Mouse (Mus musculus) olfactory bulb, adult 2 months (tissue): Measurements from ENCODE around the gene Atl2.

Experiments used
- CTCF ChIP-seq: fragments of 200-500 bp; IDR thresholded peaks from 2 replicates; pipeline ENCODE4 v1.5.1; 2012; ENCODE audit warnings: low read depth, mild to moderate bottlenecking, low read length, moderate library complexity; ENCODE audit not compliant: insufficient read depth
- POLR2A ChIP-seq: fragments of 200-500 bp; IDR thresholded peaks from 2 replicates; pipeline ENCODE4 v1.6.1; 2012; ENCODE audit warnings: mild to moderate bottlenecking, low read depth, low read length, moderate library complexity; ENCODE audit not compliant: insufficient read depth

DNA sequence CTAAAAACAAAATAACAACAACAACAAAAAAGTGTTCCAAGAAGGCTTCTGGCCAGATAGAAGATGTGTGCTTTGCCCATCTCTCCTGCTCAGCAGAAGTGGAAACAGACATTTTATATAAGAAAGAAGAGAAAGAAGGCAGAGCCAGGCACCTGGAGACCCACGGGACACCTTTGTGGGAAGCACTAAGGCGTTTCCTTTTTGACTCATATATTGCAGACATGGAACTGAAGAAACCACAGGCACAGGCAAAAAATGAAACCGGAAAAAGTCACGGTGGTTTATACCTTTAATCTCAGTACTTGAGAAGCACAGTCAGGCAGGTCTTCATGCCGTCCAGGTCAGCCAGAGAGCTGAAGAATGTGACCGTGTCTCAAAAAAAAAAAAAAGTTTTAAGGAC lies 79.0 kb downstream of the Atl2 start:
- TF ChIP-seq CTCF (no peak), POLR2A (no peak)
